Mouse (Mus musculus): ENCODE results near the gene Ubtd2.

The Ubtd2 gene

DNA sequence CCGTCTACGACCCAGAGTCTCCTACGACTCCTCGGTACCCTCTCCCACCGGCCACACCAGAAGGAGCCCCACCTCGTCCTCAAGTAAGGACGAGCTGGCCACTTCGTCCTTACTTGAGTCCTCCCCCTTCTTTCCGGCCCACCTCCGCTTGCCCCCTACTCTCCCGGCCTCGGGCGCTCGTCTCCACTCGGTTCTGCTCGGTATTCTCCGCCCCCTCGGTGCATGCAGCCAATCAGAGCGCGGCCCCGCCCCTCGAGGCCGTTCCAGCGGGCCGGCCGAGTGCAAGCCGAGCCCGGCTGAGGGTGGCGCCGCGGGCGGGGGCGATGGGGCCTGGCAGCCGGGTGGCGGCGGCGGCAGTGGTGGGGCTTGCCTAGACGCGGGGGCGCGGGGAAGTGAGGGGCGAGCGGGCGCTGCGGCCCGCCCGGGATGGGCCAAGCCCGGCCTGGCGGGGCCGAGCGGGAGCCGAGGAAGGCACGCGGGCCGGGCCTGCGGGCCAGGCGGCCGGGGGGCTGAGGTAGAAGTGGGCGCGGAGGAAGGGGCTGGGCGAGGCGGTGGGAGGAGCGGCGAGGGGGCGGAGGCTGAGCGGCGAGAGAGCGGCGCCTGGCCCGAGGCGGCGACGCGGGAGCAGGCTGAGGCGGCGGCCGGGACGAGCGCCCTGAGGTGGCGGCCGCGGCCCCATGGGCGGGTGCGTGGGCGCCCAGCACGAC lies at the start of gene Ubtd2:
Gene Ubtd2, plus strand, starts transcription at position 571 of the 707 bp plus-strand sequence.
- peak; percentile 97 for DNase-seq (ENCODE audit: low spot score)

DNA sequence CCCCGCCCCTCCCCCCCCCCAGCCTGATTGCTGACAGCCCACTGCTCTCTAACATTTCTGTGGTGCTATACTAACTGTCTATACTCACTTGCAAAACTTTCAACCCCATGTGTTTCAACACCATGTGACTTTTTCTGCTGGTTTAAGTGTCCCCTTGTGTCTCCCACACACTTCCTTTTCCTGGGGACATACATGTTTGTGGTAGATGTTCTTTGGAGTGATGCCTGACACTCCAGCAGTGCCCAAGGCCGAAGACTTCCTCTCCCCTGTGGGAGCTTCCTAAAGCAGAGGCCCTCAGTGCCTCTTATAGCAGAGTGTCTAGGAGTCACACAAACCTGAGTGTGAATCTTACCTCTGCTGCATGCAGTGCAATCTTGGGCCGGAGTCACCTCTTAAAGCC lies 47.3 kb upstream of the Ubtd2 start:
- DNase-seq (ENCODE audit: low spot score): no peak

DNA sequence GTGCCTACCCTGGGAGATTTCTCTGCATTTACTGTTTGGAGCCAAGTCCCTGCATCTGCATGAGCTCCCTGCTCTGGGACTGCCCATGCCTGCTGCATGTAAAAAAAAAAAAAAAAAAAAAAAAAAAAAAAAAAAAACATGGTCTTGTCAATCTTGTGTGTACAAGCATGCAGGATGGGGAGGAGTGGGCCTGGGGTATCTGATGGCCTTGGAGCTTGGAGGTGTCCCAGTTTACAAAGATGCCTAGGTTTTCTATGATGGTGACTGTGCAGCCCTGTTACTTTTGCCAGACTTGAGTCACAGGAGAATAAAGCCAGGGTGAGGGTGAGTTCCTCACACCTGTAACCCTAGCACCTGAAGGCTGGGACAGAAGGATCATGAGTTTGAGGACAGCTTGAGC lies 46.1 kb upstream of the Ubtd2 start:
- no peak for DNase-seq (ENCODE audit: low spot score)

- no peak for DNase-seq (ENCODE audit: low spot score)
These were observed 45.2 kb upstream of the Ubtd2 start for GRCm38 (mm10) chr11:32409823-32410562.

GRCm38 (mm10) chr11:32420001-32420400 lies 35.2 kb upstream of the Ubtd2 start:
- DNase-seq (ENCODE audit: low spot score): no peak

- no peak for DNase-seq (ENCODE audit: low spot score)
These were observed 31.9 kb upstream of the Ubtd2 start for GRCm38 (mm10) chr11:32423311-32423710.

DNA sequence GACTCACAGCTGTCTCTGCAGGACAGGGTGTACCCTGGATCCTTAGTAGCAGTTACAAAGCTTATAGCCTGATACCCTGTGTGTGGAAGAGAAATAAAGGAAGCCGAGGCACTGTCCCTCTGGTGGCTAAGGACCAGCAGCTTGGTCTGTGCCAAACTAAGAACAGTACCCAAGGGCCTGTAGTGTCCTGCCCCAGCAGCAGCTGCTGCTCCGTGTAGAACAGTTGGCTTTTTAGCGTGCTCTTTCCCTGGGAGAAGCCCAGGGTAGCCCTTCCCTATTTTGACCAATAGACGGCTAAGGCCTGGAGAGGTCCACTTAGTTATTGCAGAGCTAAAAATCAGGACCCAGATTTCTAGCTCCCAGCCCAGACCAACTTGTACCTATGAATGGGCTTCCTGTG lies 30.6 kb upstream of the Ubtd2 start:
- DNase-seq (ENCODE audit: low spot score): no peak

- no peak for DNase-seq (ENCODE audit: low spot score)
These were observed 30.0 kb upstream of the Ubtd2 start for GRCm38 (mm10) chr11:32425043-32425658.

DNA sequence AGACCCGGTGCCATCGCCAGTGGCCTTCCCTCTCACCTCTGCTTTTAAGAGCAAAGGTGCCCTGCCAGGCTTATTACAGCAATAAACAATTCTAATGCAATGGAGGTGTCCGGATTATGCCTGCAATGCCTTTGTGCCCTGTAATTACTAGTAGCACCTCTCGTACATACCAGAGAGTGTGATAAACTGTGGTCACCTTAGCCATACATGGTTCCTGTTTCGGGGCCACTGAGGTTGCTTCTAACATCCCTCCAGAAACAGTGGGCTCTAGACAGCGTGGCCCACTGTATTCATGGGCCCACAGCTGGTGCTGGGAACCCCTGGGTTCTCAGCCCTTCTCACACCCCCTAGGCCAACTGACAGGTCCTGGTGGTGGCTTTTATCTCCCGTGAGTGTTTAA lies 27.6 kb upstream of the Ubtd2 start:
- DNase-seq (ENCODE audit: low spot score): no peak

DNA sequence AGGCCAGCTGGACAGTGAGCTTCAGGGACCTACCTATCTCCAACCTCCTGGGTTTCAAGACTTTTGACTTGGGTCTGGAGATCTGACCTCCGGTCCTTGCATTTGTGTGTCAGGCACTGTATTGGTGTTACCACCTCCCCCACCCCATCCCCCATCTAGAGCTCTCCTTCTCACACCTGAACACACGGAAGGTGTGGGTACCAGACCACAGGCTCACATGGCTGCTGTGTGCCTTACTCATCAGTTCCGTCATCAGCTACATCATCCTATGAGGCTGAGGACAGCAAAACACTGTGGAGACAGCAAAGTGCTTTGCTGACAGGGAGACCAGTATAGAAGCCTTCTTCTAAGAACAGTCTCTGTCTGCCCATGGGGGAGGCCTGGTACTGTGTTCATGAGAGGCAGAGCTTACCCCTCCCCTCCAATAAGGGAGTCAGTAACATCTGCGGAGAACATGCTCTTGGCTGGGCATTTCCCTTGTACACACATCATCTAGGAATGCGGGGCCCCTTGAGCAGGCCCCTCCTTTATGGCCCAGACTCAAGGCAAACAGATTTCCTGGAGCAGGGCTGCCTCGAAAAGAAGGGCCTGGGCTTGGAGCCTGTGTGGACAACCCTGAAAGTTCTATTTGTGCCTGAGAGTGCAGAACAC lies 19.6 kb upstream of the Ubtd2 start:
- DNase-seq (ENCODE audit: low spot score): peak; percentile 53

- DNase-seq (ENCODE audit: low spot score): no peak
These were observed 12.6 kb upstream of the Ubtd2 start for GRCm38 (mm10) chr11:32442576-32442975.

DNA sequence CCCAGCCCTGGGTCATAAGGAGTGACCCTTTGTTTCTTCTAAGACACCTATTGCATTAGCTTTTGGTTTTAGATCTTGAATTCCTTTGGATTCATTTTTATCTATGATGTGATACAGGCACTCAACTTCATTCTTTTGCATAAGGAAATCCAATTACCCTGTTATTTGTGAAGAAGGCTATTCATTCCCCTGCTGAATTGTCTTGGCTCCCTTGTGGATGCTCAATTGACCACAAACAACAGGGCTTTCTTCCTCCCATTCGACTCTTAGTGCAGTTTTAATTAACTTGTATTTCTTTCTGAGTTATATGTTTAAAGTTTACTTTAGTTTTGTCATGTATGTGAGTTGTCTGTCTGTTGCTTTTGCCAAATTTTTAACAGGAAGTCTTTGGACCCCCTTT lies 10.9 kb upstream of the Ubtd2 start:
- no peak for DNase-seq (ENCODE audit: low spot score)

DNA sequence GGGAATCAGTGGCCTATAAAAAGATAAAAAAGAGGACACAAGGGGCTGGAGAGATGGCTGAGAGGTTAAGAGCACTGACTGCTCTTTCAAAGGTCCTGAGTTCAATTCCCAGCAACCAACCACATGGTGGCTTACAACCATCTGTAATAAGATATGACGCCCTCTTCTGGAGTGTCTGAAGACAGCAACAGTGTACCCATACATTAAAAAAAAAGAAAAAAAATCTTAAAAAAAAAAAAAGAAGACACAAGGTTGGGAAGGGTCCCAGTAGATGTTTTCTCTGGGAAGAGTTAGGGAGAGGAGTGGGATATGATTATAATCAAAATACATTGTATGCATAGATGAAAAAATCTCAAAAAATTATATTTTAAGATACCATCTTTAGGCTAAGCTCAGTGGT lies 10.0 kb upstream of the Ubtd2 start:
- no peak for DNase-seq (ENCODE audit: low spot score)

GRCm38 (mm10) chr11:32445637-32446226 lies 9.4 kb upstream of the Ubtd2 start:
- no peak for DNase-seq (ENCODE audit: low spot score)

DNA sequence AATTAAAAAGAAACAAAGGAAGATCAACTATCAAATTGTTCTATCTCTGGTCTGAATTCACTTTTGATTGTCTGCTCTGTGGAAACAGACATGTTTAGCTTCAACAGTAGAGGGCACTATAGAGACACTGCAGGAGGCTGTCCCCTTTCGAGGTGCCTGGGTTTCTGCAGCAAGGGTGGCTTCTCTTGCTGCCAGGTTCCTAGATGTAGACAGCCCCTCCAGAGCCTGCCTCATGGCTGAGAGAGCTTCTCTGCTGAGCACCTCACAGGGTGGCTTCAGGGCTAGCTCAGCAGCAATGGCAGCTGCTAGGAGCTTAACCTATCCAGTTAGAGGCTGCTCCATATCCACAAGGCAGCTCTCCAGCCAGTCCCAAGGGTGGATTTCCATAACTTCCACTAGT lies 5.0 kb upstream of the Ubtd2 start:
- DNase-seq (ENCODE audit: low spot score): peak; percentile 46

DNA sequence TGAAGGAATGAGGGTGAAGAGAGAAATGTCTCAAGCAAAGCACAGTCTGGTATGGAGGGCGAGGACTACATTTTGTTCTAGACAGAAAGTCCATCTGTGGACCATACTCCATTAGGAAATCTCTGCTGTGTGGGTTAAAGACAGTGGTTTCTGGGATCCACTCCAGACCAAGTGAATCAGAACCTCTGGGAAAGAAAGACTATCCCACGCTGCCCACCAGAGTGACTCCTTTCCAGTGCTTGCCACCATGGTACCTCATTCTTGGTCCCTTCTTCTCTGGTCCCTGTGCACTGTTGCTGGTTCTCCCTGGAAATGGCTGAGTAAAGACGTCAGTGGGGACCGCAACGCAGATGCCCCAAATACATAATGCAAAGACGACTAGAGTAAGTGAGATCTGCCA lies 3.9 kb upstream of the Ubtd2 start:
- DNase-seq (ENCODE audit: low spot score): no peak

GRCm38 (mm10) chr11:32452745-32453144 lies 2.4 kb upstream of the Ubtd2 start:
- DNase-seq (ENCODE audit: low spot score): no peak

GRCm38 (mm10) chr11:32453353-32453915 lies 1.7 kb upstream of the Ubtd2 start:
- DNase-seq (ENCODE audit: low spot score): no peak

- DNase-seq (ENCODE audit: low spot score): no peak
These were observed 855 bp upstream of the Ubtd2 start for GRCm38 (mm10) chr11:32454231-32454799.

GRCm38 (mm10) chr11:32455507-32456141 lies 454 bp downstream of the Ubtd2 start:
- DNase-seq (ENCODE audit: low spot score): peak; percentile 27

- DNase-seq (ENCODE audit: low spot score): no peak
These were observed 1.2 kb downstream of the Ubtd2 start for GRCm38 (mm10) chr11:32456356-32456755.

All from ovary, postnatal 14 days (tissue).